Mouse (Mus musculus): Measurements from ENCODE around the gene Aldh1a1. TPM values are rescaled to one million over a fixed set of nuclear protein-coding genes. Genes with fewer than 3 reads are reported as not detected.

Aldh1a1 gene
- polyA plus RNA-seq, 2 experiments from 2014 or later: not detected

GRCm38 (mm10) chr19:20654141-20654873, 161.8 kb downstream of the Aldh1a1 start:
- ATAC-seq: no peak

DNA sequence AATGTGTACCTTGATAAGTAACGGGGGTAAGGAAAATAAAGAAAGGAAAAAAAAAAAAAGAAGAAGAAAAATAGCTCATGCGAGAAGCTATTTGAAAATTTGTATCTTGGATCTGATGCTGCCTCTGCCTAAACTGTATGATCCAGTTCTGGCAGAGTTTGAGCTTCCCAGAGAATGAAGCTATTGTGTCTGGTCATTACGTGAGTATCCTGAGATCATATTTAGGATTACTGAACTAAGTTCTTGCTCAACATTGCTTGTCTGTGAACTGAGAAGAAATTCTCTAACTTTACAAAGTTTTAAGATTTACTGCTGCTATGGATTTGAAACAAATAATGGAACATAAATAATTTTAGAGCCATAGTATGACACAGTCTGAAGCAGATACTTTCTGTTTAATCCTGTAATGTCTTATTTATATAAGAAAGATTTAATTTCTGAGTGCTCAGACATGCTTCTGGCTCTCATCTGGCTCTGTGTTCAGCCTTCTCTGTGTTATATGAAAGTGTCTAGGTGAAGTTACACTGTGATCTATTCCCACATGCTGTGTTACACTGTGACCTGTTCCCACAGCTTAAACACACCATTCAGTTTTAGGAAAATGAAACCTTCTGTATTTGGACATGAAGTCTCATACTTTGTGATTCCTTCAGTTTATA, 185.3 kb downstream of the Aldh1a1 start:
- ATAC-seq: no peak

Other genes with a start within 250 kb of the Aldh1a1 start
- 10 to 100 TPM; 11.3 to 19.6 TPM for gene Anxa1, start 101.8 kb upstream of the Aldh1a1 start, polyA plus RNA-seq (2017; shearing (Covaris generic))
- gene Aldh1a7, start 234.8 kb downstream of the Aldh1a1 start, polyA plus RNA-seq (2017; shearing (Covaris generic)): not detected

Measured in CD4-positive, CD25-positive, alpha-beta regulatory T cell, adult 4 months (primary cell).